Mouse (Mus musculus): ENCODE data around the gene Hdac1. TPM values are rescaled to one million over a fixed set of nuclear protein-coding genes. Genes with fewer than 3 reads are reported as not detected.

Hdac1 gene
- 78.4 and 100 TPM in 2 replicates for polyA plus RNA-seq (2011; ENCODE audit: insufficient read depth, insufficient read length, low replicate concordance, missing spikeins)

GRCm38 (mm10) chr4:129542592-129543141 lies at the start of gene Hdac1:
Gene Hdac1 (minus strand): TSS chr4:129542713.
- peak within 1 kb of the TSS; percentile 85 for H3K27ac ChIP-seq (ENCODE audit: control insufficient read depth, insufficient read depth, low read depth, low read length, poor library complexity)
- no peaks in the 10 kb centered on the region; the same call in 1 of the 2 replicates for H3K4me1 ChIP-seq (ENCODE audit: control insufficient read depth, insufficient read depth, low read length)
- H3K4me3 ChIP-seq (replicated peaks; ENCODE audit: control insufficient read depth, low read depth, low read length) = peak within 1 kb of the TSS; percentile 94
- TF ChIP-seq CTCF (IDR thresholded peaks at IDR 0.05; ENCODE audit: control insufficient read depth, insufficient read depth, low read length) (no peak), POLR2A (IDR thresholded peaks at IDR 0.05; ENCODE audit: borderline replicate concordance, control insufficient read depth, low read depth, low read length) (peak; percentile 57; the same call in 1 of the 2 replicates)
- 1% methylated on average over 46 of the region's 46 CpGs for WGBS

- TF ChIP-seq CTCF (IDR thresholded peaks at IDR 0.05; ENCODE audit: control insufficient read depth, insufficient read depth, low read length) = no peak
- no peak for TF ChIP-seq POLR2A (IDR thresholded peaks at IDR 0.05; ENCODE audit: borderline replicate concordance, control insufficient read depth, low read depth, low read length)
- H3K4me1 ChIP-seq (ENCODE audit: control insufficient read depth, insufficient read depth, low read length) = peaks cover 2% of the 10 kb centered on the region; the same call in 1 of the 2 replicates
- WGBS = 43% methylated on average over 4 of the region's 4 CpGs
- peak overlapping the region; percentile 5; the same call in 1 of the 2 replicates for H3K27ac ChIP-seq (ENCODE audit: control insufficient read depth, insufficient read depth, low read depth, low read length, poor library complexity)
- no peak overlapping the region for H3K4me3 ChIP-seq (replicated peaks; ENCODE audit: control insufficient read depth, low read depth, low read length)
These were observed 46.4 kb upstream of the Hdac1 start for GRCm38 (mm10) chr4:129588865-129589264.

GRCm38 (mm10) chr4:129586943-129587342 lies 44.4 kb upstream of the Hdac1 start:
- TF ChIP-seq CTCF (IDR thresholded peaks at IDR 0.05; ENCODE audit: control insufficient read depth, insufficient read depth, low read length) (no peak), POLR2A (IDR thresholded peaks at IDR 0.05; ENCODE audit: borderline replicate concordance, control insufficient read depth, low read depth, low read length) (no peak)
- Histone ChIP-seq H3K4me3 (replicated peaks; ENCODE audit: control insufficient read depth, low read depth, low read length) (no peak overlapping the region), H3K4me1 (ENCODE audit: control insufficient read depth, insufficient read depth, low read length) (peaks cover 2% of the 10 kb centered on the region; the same call in 1 of the 2 replicates), H3K27ac (ENCODE audit: control insufficient read depth, insufficient read depth, low read depth, low read length, poor library complexity) (no peak overlapping the region)
- 76% methylated on average over 1 of the region's 1 CpGs for WGBS

GRCm38 (mm10) chr4:129585773-129586172 lies 43.3 kb upstream of the Hdac1 start:
- Histone ChIP-seq H3K27ac (ENCODE audit: control insufficient read depth, insufficient read depth, low read depth, low read length, poor library complexity) (no peak overlapping the region), H3K4me1 (ENCODE audit: control insufficient read depth, insufficient read depth, low read length) (peaks cover 2% of the 10 kb centered on the region; the same call in 1 of the 2 replicates), H3K4me3 (replicated peaks; ENCODE audit: control insufficient read depth, low read depth, low read length) (no peak overlapping the region)
- 84% methylated on average over 9 of the region's 9 CpGs for WGBS
- TF ChIP-seq POLR2A (IDR thresholded peaks at IDR 0.05; ENCODE audit: borderline replicate concordance, control insufficient read depth, low read depth, low read length) (no peak), CTCF (IDR thresholded peaks at IDR 0.05; ENCODE audit: control insufficient read depth, insufficient read depth, low read length) (no peak)

- TF ChIP-seq POLR2A (IDR thresholded peaks at IDR 0.05; ENCODE audit: borderline replicate concordance, control insufficient read depth, low read depth, low read length) = peak; percentile 8; the same call in 1 of the 2 replicates
- peak; percentile 76 for TF ChIP-seq CTCF (IDR thresholded peaks at IDR 0.05; ENCODE audit: control insufficient read depth, insufficient read depth, low read length)
- Histone ChIP-seq H3K27ac (ENCODE audit: control insufficient read depth, insufficient read depth, low read depth, low read length, poor library complexity) (peak overlapping the region; percentile 76), H3K4me1 (ENCODE audit: control insufficient read depth, insufficient read depth, low read length) (peaks cover 2% of the 10 kb centered on the region; the same call in 1 of the 2 replicates), H3K4me3 (replicated peaks; ENCODE audit: control insufficient read depth, low read depth, low read length) (peak overlapping the region; percentile 87)
- WGBS = 1% methylated on average over 36 of the region's 36 CpGs
These were observed 42.5 kb upstream of the Hdac1 start for GRCm38 (mm10) chr4:129584884-129585608.

- H3K27ac ChIP-seq (ENCODE audit: control insufficient read depth, insufficient read depth, low read depth, low read length, poor library complexity) = peak overlapping the region; percentile 32
- WGBS = 71% methylated on average over 1 of the region's 1 CpGs
- TF ChIP-seq POLR2A (IDR thresholded peaks at IDR 0.05; ENCODE audit: borderline replicate concordance, control insufficient read depth, low read depth, low read length) = no peak
- no peak for TF ChIP-seq CTCF (IDR thresholded peaks at IDR 0.05; ENCODE audit: control insufficient read depth, insufficient read depth, low read length)
- no peak overlapping the region for H3K4me3 ChIP-seq (replicated peaks; ENCODE audit: control insufficient read depth, low read depth, low read length)
- peaks cover 2% of the 10 kb centered on the region; the same call in 1 of the 2 replicates for H3K4me1 ChIP-seq (ENCODE audit: control insufficient read depth, insufficient read depth, low read length)
These were observed 41.9 kb upstream of the Hdac1 start for GRCm38 (mm10) chr4:129584370-129584769.

- WGBS = 90% methylated on average over 1 of the region's 1 CpGs
These were observed 39.7 kb upstream of the Hdac1 start for GRCm38 (mm10) chr4:129582251-129582650.

GRCm38 (mm10) chr4:129580347-129580746 lies 37.8 kb upstream of the Hdac1 start:
- Histone ChIP-seq H3K27ac (ENCODE audit: control insufficient read depth, insufficient read depth, low read depth, low read length, poor library complexity) (no peak overlapping the region), H3K4me3 (replicated peaks; ENCODE audit: control insufficient read depth, low read depth, low read length) (no peak overlapping the region), H3K4me1 (ENCODE audit: control insufficient read depth, insufficient read depth, low read length) (peaks cover 2% of the 10 kb centered on the region; the same call in 1 of the 2 replicates)
- 46% methylated on average over 7 of the region's 7 CpGs for WGBS
- TF ChIP-seq POLR2A (IDR thresholded peaks at IDR 0.05; ENCODE audit: borderline replicate concordance, control insufficient read depth, low read depth, low read length) (no peak), CTCF (IDR thresholded peaks at IDR 0.05; ENCODE audit: control insufficient read depth, insufficient read depth, low read length) (no peak)

More at GRCm38 (mm10) chr4:129582251-129582650, 39.7 kb upstream of the Hdac1 start:
- TF ChIP-seq CTCF (IDR thresholded peaks at IDR 0.05; ENCODE audit: control insufficient read depth, insufficient read depth, low read length) = no peak
- no peak for TF ChIP-seq POLR2A (IDR thresholded peaks at IDR 0.05; ENCODE audit: borderline replicate concordance, control insufficient read depth, low read depth, low read length)
- no peak overlapping the region for H3K27ac ChIP-seq (ENCODE audit: control insufficient read depth, insufficient read depth, low read depth, low read length, poor library complexity)
- H3K4me1 ChIP-seq (ENCODE audit: control insufficient read depth, insufficient read depth, low read length) = peaks cover 2% of the 10 kb centered on the region; the same call in 1 of the 2 replicates
- H3K4me3 ChIP-seq (replicated peaks; ENCODE audit: control insufficient read depth, low read depth, low read length) = no peak overlapping the region

All from bone marrow, adult 2 months (tissue).